Mouse (Mus musculus) kidney, embryonic 15.5 days (tissue): ENCODE results near the gene Myo3b. TPM values are rescaled to one million over a fixed set of nuclear protein-coding genes. Genes with fewer than 3 reads are reported as not detected.

ENCODE experiments used
- ATAC-seq: fragments of 200-750 bp; cut with Nextera tagmentation; replicated peaks from 2 replicates; pipeline ENCODE4 v1.8.0; 2017; ENCODE audit warnings: moderate TSS enrichment; ENCODE audit not compliant: low FRiP score
- H3K27ac ChIP-seq: fragments of 300-500 bp; sonication (generic); 2 replicates; pipeline ENCODE4 v1.5.1; 2015; ENCODE audit warnings: mild to moderate bottlenecking, inconsistent platforms
- H3K27me3 ChIP-seq: fragments of 300-500 bp; sonication (generic); 2 replicates; pipeline ENCODE4 v1.6.1; 2015; ENCODE audit warnings: inconsistent platforms
- H3K36me3 ChIP-seq: fragments of 300-500 bp; sonication (generic); 2 replicates; pipeline ENCODE4 v1.6.1; 2015; ENCODE audit warnings: inconsistent platforms
- H3K4me1 ChIP-seq: fragments of 300-500 bp; sonication (generic); 2 replicates; pipeline ENCODE4 v1.6.1; 2015; ENCODE audit warnings: inconsistent platforms
- H3K4me2 ChIP-seq: fragments of 300-500 bp; sonication (generic); 2 replicates; pipeline ENCODE4 v1.6.1; 2015; ENCODE audit warnings: moderate library complexity, mild to moderate bottlenecking, inconsistent platforms
- H3K4me3 ChIP-seq: fragments of 300-500 bp; sonication (generic); replicated peaks from 2 replicates; pipeline ENCODE4 v1.5.1; 2015; ENCODE audit warnings: mild to moderate bottlenecking, inconsistent platforms
- H3K9ac ChIP-seq: fragments of 300-500 bp; sonication (generic); 2 replicates; pipeline ENCODE4 v1.6.1; 2015; ENCODE audit warnings: mild to moderate bottlenecking, inconsistent platforms
- H3K9me3 ChIP-seq: fragments of 300-500 bp; sonication (generic); replicated peaks from 2 replicates; pipeline ENCODE4 v1.6.1; 2016; ENCODE audit warnings: inconsistent platforms
- WGBS: fragments of 180-500 bp; shearing (Covaris S2); methylation state at CpG from one replicate; pipeline ENCODE4 v1.1.7; 2015; ENCODE audit warnings: mixed read lengths; 5-methylcytosine and 5-hydroxymethylcytosine counted together
- polyA plus RNA-seq: library from polyadenylated mRNA; unstranded; fragments of >200 nt; fragmentation: Nextera tagmentation; extraction: Ambion mirVana; gene quantifications from 2 replicates; pipeline ENCODE4 v1.2.1, GENCODE M21; 2015

Gene Myo3b
- polyA plus RNA-seq, 1 experiment from 2014 or later, result 0.43 TPM

GRCm38 (mm10) chr2:70176823-70177708, 138.1 kb downstream of the Myo3b start:
- Histone ChIP-seq H3K4me1 (no peaks in the 10 kb centered on the region), H3K4me2 (no peak overlapping the region), H3K36me3 (no peaks in the 10 kb centered on the region), H3K9me3 (no peaks in the 10 kb centered on the region), H3K4me3 (no peak overlapping the region), H3K9ac (no peak overlapping the region), H3K27ac (no peak overlapping the region), H3K27me3 (no peaks in the 10 kb centered on the region)
- no peak for ATAC-seq
- 71% methylated on average over 6 of the region's 6 CpGs for WGBS

- Histone ChIP-seq H3K9ac (no peak overlapping the region), H3K9me3 (no peaks in the 10 kb centered on the region), H3K4me1 (no peaks in the 10 kb centered on the region), H3K4me2 (no peak overlapping the region), H3K27ac (no peak overlapping the region), H3K36me3 (no peaks in the 10 kb centered on the region), H3K27me3 (no peaks in the 10 kb centered on the region), H3K4me3 (no peak overlapping the region)
- ATAC-seq, result no peak
- 77% methylated on average over 5 of the region's 5 CpGs for WGBS
These were observed 138.7 kb downstream of the Myo3b start for GRCm38 (mm10) chr2:70177709-70178030.

- no peak for ATAC-seq
- Histone ChIP-seq H3K9ac (no peak overlapping the region), H3K9me3 (no peaks in the 10 kb centered on the region), H3K36me3 (no peaks in the 10 kb centered on the region), H3K4me2 (no peak overlapping the region), H3K4me1 (no peaks in the 10 kb centered on the region), H3K27ac (no peak overlapping the region), H3K27me3 (no peaks in the 10 kb centered on the region), H3K4me3 (no peak overlapping the region)
These were observed 139.3 kb downstream of the Myo3b start for GRCm38 (mm10) chr2:70178241-70178640.

- Histone ChIP-seq H3K27ac (no peak overlapping the region), H3K4me2 (no peak overlapping the region), H3K9me3 (no peaks in the 10 kb centered on the region), H3K27me3 (no peaks in the 10 kb centered on the region), H3K4me3 (no peak overlapping the region), H3K36me3 (no peaks in the 10 kb centered on the region), H3K4me1 (no peaks in the 10 kb centered on the region), H3K9ac (no peak overlapping the region)
- 89% methylated on average over 8 of the region's 8 CpGs for WGBS
- ATAC-seq, result no peak
These were observed 143.3 kb downstream of the Myo3b start for GRCm38 (mm10) chr2:70182150-70182670.

- Histone ChIP-seq H3K9ac (no peak overlapping the region), H3K9me3 (no peaks in the 10 kb centered on the region), H3K27me3 (no peaks in the 10 kb centered on the region), H3K4me3 (no peak overlapping the region), H3K36me3 (no peaks in the 10 kb centered on the region), H3K27ac (no peak overlapping the region), H3K4me1 (no peaks in the 10 kb centered on the region), H3K4me2 (no peak overlapping the region)
- 57% methylated on average over 6 of the region's 6 CpGs for WGBS
- ATAC-seq, result no peak
These were observed 148.1 kb downstream of the Myo3b start for GRCm38 (mm10) chr2:70187040-70187439.

- H3K4me2 ChIP-seq, result no peak overlapping the region
- H3K27ac ChIP-seq, result no peak overlapping the region
- H3K27me3 ChIP-seq, result no peaks in the 10 kb centered on the region
- no peak for ATAC-seq
- H3K4me3 ChIP-seq, result no peak overlapping the region
- H3K36me3 ChIP-seq, result no peaks in the 10 kb centered on the region
- no peaks in the 10 kb centered on the region for H3K4me1 ChIP-seq
- no peaks in the 10 kb centered on the region for H3K9me3 ChIP-seq
- WGBS, result 70% methylated on average over 9 of the region's 9 CpGs
- no peak overlapping the region for H3K9ac ChIP-seq
These were observed 156.7 kb downstream of the Myo3b start for GRCm38 (mm10) chr2:70195418-70196248.

- H3K36me3 ChIP-seq, result no peaks in the 10 kb centered on the region
- no peak overlapping the region for H3K4me2 ChIP-seq
- no peak overlapping the region for H3K27ac ChIP-seq
- ATAC-seq, result no peak
- 0 out of 2 replicates have a peak, but pooled peaks cover 2% of the 10 kb centered on the region for H3K4me1 ChIP-seq
- H3K9ac ChIP-seq, result no peak overlapping the region
- peaks cover 18% of the 10 kb centered on the region for H3K27me3 ChIP-seq
- no peak overlapping the region for H3K4me3 ChIP-seq
- WGBS, result 34% methylated on average over 11 of the region's 11 CpGs
- no peaks in the 10 kb centered on the region for H3K9me3 ChIP-seq
These were observed 163.1 kb downstream of the Myo3b start for GRCm38 (mm10) chr2:70201796-70202555.

GRCm38 (mm10) chr2:70202578-70203167, 163.7 kb downstream of the Myo3b start:
- H3K9ac ChIP-seq, result no peak overlapping the region

GRCm38 (mm10) chr2:70208411-70208810, 169.5 kb downstream of the Myo3b start:
- Histone ChIP-seq H3K4me1 (no peaks in the 10 kb centered on the region), H3K4me2 (no peak overlapping the region), H3K36me3 (no peaks in the 10 kb centered on the region), H3K4me3 (no peak overlapping the region), H3K27me3 (no peaks in the 10 kb centered on the region; the same call in 1 of the 2 replicates), H3K27ac (no peak overlapping the region), H3K9ac (no peak overlapping the region), H3K9me3 (0 out of 2 replicates have a peak, but pooled peaks cover 7% of the 10 kb centered on the region)
- 98% methylated on average over 1 of the region's 1 CpGs for WGBS
- no peak for ATAC-seq

More at GRCm38 (mm10) chr2:70202578-70203167, 163.7 kb downstream of the Myo3b start:
- Histone ChIP-seq H3K27me3 (peaks cover 18% of the 10 kb centered on the region), H3K4me3 (no peak overlapping the region), H3K4me1 (0 out of 2 replicates have a peak, but pooled peaks cover 2% of the 10 kb centered on the region), H3K9me3 (no peaks in the 10 kb centered on the region), H3K36me3 (no peaks in the 10 kb centered on the region), H3K27ac (no peak overlapping the region), H3K4me2 (no peak overlapping the region)
- 33% methylated on average over 8 of the region's 8 CpGs for WGBS
- no peak for ATAC-seq

GRCm38 (mm10) chr2:70209790-70210189, 170.9 kb downstream of the Myo3b start:
- no peaks in the 10 kb centered on the region for H3K4me1 ChIP-seq
- WGBS, result 90% methylated on average over 3 of the region's 3 CpGs
- ATAC-seq, result no peak
- no peak overlapping the region for H3K4me2 ChIP-seq
- no peaks in the 10 kb centered on the region for H3K27me3 ChIP-seq
- H3K36me3 ChIP-seq, result no peaks in the 10 kb centered on the region
- 0 out of 2 replicates have a peak, but pooled peaks cover 7% of the 10 kb centered on the region for H3K9me3 ChIP-seq
- H3K4me3 ChIP-seq, result no peak overlapping the region
- H3K9ac ChIP-seq, result no peak overlapping the region
- no peak overlapping the region for H3K27ac ChIP-seq
